Mouse (Mus musculus): Measurements from ENCODE around the gene Vgll4.

- TF ChIP-seq HCFC1 (IDR thresholded peaks at IDR 0.05; ENCODE audit: borderline replicate concordance, insufficient read depth, low read length) = no peak
- TF ChIP-seq ZC3H11A (IDR thresholded peaks at IDR 0.05; ENCODE audit: borderline replicate concordance, low read depth, low read length) = no peak
- TF ChIP-seq ZNF384 (IDR thresholded peaks at IDR 0.05; ENCODE audit: low read depth, low read length) = no peak
- no peak for TF ChIP-seq MAFK (IDR thresholded peaks at IDR 0.05; ENCODE audit: insufficient read depth, low read depth, low read length)
- no peak for TF ChIP-seq CHD2 (IDR thresholded peaks at IDR 0.05; ENCODE audit: low read depth, low read length)
Observed at GRCm38 (mm10) chr6:115013574-115013973, 43.8 kb upstream of the Vgll4 start.
